Mouse (Mus musculus) brain, embryonic 14.5 days (tissue): Measurements from ENCODE around the gene Lrrk2. TPM values are rescaled to one million over a fixed set of nuclear protein-coding genes. Genes with fewer than 3 reads are reported as not detected.

ENCODE experiments used
- DNase-seq: peaks from one replicate; pipeline ENCODE4 v3.0.0-alpha.2; 2011; ENCODE audit warnings: low read depth
- CTCF ChIP-seq: fragments of 200-500 bp; IDR thresholded peaks from 2 replicates; pipeline ENCODE4 v1.5.1; 2012; ENCODE audit warnings: inconsistent platforms, mild to moderate bottlenecking, moderate library complexity, borderline replicate concordance; ENCODE audit not compliant: insufficient read depth, insufficient read length; ENCODE audit errors: extremely low read depth
- POLR2A ChIP-seq: fragments of 200-500 bp; IDR thresholded peaks from 2 replicates; pipeline ENCODE4 v1.6.1; 2012; ENCODE audit warnings: mild to moderate bottlenecking, inconsistent platforms, borderline replicate concordance; ENCODE audit not compliant: poor library complexity, insufficient read depth, insufficient read length, severe bottlenecking; ENCODE audit errors: extremely low read depth
- polyA plus RNA-seq: library from polyadenylated mRNA; depleted of rRNA; stranded (reverse); fragments of >200 nt; gene quantifications from 2 replicates; pipeline ENCODE4 v1.2.3, GENCODE M21; 2012

The Lrrk2 gene
- polyA plus RNA-seq, 1 experiment: 2.3 TPM

DNA sequence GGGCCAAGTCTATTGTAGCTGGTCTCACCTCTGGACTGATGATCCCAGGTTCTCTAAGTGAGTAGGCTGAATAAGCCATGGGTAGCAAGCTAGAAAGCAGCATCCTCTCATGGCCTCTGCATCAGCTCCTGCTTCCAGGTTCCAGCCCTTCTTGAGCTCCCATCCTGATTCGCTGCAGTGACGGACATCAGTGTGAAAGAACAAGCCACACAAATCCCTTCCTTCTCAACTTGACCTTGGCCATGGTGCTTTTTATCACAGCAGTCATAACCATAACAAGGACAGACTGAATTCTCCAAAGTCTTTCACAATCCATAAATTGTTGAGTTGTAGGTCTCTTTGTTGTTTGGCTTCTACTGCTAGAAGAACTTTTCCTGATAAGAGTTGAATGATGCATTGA, 20.9 kb downstream of the Lrrk2 start:
- TF ChIP-seq CTCF: no peak
- no peak for TF ChIP-seq POLR2A
- DNase-seq: no peak

DNA sequence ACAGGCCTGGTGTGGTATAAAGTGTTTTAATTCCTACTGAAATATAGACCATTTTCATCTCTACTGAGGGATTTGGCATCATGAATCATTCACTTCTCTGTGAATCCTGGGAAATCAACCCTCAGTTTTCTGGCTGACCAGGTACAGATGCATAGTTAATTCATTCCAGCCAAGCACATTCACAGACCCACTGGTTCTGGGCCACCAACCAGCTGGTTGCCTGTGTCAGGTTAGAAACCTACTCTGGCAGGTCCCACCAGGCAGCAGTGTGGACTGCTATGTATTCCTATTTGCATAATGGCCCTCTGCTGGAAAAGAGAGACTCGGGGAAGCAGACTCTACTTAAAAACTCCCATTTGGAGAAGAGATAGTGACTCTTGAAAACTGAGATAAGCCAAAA, 27.9 kb downstream of the Lrrk2 start:
- DNase-seq: no peak

DNA sequence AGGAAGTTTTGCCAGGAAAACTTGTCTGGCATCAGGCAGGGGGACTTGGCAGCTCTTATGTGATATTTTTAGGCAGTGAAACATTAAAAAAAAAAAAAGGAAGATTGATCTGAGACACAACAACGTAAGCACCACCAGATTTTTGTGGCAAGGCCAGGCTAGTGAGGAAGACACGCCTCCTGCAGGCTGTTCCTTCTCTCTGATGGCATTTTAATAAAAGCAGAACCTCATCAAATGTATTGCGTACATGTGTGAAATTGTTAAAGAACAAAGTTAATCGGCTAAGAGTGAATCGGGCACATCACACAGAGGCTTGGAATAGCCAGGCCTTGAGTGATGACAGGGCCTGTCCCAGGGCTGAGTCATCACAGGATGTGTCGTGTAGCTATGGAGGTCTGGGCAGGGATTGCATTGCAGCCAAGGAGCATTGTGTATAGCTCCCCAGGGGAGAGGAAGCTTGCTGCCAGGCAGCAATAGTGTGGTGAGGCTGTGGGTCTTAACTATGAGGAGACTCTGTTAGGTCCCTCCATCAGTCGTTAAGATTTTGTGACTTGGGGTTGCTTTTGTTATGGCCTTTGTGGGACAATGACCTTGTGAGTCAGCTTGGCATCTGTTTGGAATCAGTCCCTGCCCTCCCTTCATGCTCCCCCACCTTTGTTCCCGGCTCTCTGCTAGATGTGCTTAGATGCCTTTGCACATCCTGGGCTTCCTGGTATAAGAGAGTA, 30.2 kb downstream of the Lrrk2 start:
- no peak for TF ChIP-seq CTCF
- no peak for TF ChIP-seq POLR2A
- DNase-seq: peak; percentile 60

More for the DNA sequence above, 27.9 kb downstream of the Lrrk2 start:
- TF ChIP-seq CTCF: no peak
- TF ChIP-seq POLR2A: no peak

GRCm38 (mm10) chr15:91704091-91704490, 31.1 kb downstream of the Lrrk2 start:
- TF ChIP-seq CTCF: no peak
- no peak for DNase-seq

DNA sequence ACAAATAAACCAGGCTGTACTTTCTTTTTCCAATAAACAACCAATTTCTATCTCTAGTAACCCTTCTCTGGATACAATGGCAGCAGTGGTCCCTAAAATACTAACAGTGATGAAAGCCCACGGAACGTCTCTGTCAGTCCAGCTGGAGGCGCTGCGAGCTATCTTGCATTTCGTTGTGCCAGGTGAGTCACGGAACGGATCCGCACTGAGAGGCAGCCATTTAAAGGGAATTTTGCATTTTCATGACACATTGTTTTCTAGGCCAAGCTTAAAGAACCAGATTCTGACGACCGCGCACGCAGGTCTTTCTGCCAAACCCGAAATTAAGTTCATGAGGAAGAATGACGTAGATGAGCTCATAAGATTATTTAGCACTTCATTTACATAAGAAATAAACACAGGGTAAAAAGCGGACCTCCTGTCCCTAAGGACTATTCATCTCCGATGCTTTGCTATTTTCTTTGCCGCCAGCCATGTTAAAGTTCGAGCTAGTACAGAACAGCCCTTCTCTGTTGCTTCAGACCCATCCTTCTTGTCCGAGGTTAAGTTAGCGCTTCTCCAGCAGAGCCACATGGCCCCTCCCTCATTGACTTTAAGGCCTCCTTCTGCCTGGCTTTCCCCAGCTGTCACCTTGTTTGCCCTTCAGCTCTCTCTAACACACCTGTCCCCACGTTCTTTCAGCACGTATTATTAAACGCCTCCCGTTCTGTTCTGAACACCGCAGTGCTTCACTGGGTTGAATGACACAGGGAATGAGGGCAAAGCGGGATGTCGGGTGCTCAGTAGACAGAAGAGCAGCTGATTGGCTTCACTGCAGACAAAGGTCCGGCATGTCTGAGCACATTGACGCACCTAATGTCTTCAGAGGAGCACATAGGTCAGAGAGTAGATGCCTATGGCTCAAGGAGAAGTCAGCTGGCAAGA, 36.5 kb downstream of the Lrrk2 start:
- TF ChIP-seq POLR2A (no peak), CTCF (peak; percentile 53; the same call in 1 of the 2 replicates)
- peak; percentile 74 for DNase-seq

GRCm38 (mm10) chr15:91735216-91735922, 62.4 kb downstream of the Lrrk2 start:
- no peak for TF ChIP-seq POLR2A
- no peak for TF ChIP-seq CTCF

DNA sequence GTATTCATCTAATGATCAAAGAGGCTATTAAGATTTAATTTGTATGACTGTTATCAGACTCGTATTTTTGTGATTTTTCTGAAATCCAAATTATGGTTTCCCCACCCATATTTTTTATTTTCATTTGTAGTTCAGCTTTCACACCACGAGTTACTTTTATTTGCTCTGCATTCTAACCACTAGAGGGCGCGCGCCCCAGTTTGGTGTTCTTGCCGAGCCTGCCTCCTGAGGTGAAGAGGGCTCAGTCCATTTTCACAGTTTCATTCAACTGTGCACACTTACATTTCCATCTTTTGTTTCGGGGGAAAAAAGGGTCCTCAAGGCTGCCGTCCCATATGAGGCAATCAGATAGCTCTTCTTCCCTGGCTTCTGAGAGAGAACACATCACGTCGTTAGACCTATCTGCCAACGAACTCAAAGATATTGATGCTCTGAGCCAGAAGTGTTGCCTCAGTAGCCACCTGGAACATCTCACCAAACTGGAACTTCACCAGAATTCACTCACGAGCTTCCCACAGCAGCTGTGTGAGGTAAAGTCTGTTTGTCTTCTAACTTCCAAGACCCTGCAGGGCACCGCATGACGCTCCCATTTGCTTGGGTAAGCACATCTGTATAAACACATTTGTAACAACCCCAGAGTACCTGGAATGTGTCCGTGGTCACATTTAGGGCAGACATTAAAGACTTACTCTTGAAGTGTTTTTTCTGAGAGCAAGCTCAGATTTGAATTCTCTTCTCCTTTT, 64.0 kb downstream of the Lrrk2 start:
- DNase-seq: peak; percentile 47
- TF ChIP-seq POLR2A (no peak), CTCF (peak; percentile 76)

More at GRCm38 (mm10) chr15:91735216-91735922, 62.4 kb downstream of the Lrrk2 start:
- DNase-seq: no peak

DNA sequence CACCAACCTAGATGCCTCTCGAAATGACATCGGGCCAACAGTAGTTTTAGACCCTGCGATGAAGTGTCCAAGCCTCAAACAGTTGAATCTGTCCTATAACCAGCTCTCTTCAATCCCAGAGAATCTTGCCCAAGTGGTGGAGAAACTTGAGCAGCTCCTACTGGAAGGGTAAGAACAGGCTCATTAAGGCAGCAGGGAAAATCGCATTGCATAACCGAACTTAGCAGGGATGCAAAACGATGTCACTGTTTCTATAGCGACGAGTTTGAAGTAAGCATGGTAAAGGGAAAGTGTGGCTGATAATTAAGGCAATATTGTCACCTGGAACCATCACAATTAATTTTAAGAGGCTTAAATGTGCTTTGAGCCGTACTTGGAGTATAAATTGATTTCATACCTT, 65.8 kb downstream of the Lrrk2 start:
- peak; percentile 45 for DNase-seq
- TF ChIP-seq CTCF (no peak), POLR2A (no peak)

DNA sequence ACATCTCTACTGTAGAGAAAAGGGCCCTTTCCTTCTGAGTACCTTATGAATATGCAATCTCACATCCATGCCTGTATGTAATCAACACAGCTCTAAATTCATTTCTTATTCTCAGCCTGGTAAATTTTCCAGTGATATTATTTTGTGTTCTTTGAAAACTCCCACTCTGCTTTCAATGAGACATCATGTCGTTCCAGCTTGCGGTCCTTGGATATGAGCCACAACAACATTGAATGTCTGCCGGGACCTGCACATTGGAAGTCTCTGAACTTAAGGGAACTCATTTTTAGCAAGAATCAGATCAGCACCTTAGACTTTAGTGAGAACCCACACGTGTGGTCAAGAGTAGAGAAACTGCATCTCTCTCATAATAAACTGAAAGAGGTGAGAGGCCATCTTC, 72.5 kb downstream of the Lrrk2 start:
- DNase-seq: no peak
- no peak for TF ChIP-seq POLR2A
- TF ChIP-seq CTCF: no peak

DNA sequence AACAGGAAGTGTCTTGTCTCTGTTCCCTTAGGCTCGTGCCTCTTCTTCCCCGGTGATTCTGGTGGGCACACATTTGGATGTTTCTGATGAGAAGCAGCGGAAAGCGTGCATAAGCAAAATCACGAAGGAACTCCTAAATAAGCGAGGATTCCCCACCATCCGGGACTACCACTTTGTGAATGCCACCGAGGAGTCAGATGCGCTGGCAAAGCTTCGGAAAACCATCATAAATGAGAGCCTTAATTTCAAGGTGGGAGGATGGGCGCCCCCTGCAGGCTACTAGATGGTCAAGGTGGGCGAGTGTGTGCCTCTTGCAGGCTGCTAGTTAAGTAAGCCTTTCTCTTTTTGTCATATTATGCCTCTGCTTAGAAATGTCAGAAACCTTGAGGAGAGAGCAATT, 79.1 kb downstream of the Lrrk2 start:
- DNase-seq: peak; percentile 79
- TF ChIP-seq POLR2A: no peak
- peak; percentile 65 for TF ChIP-seq CTCF
